Mouse (Mus musculus): Measurements from ENCODE around the gene Akr1c6.
"Not testable (repeated sequence)": the region's sequence is repeated elsewhere in the genome, so short reads cannot be mapped to it uniquely, and the experiment has no call there.

Akr1c6 gene

GRCm38 (mm10) chr13:4434006-4434405 is at the start of gene Akr1c6:
Gene Akr1c6 (plus strand): TSS chr13:4434306.
- ATAC-seq (ENCODE audit: insufficient number of reproducible peaks, low FRiP score, low TSS enrichment) = no peak

- no peak for ATAC-seq (ENCODE audit: insufficient number of reproducible peaks, low FRiP score, low TSS enrichment)
Observed at GRCm38 (mm10) chr13:4384918-4385317, 49.2 kb upstream of the Akr1c6 start.

GRCm38 (mm10) chr13:4385541-4385940 is 48.6 kb upstream of the Akr1c6 start:
- no peak for ATAC-seq (ENCODE audit: insufficient number of reproducible peaks, low FRiP score, low TSS enrichment)

- ATAC-seq (ENCODE audit: insufficient number of reproducible peaks, low FRiP score, low TSS enrichment) = no peak
Observed at GRCm38 (mm10) chr13:4388762-4389446, 45.2 kb upstream of the Akr1c6 start.

- ATAC-seq (ENCODE audit: insufficient number of reproducible peaks, low FRiP score, low TSS enrichment) = not testable (repeated sequence)
Observed at GRCm38 (mm10) chr13:4400360-4400759, 33.7 kb upstream of the Akr1c6 start.

- no peak for ATAC-seq (ENCODE audit: insufficient number of reproducible peaks, low FRiP score, low TSS enrichment)
Observed at GRCm38 (mm10) chr13:4400831-4401230, 33.3 kb upstream of the Akr1c6 start.

GRCm38 (mm10) chr13:4402221-4402620 is 31.9 kb upstream of the Akr1c6 start:
- no peak for ATAC-seq (ENCODE audit: insufficient number of reproducible peaks, low FRiP score, low TSS enrichment)

GRCm38 (mm10) chr13:4404726-4405125 is 29.4 kb upstream of the Akr1c6 start:
- ATAC-seq (ENCODE audit: insufficient number of reproducible peaks, low FRiP score, low TSS enrichment) = no peak

GRCm38 (mm10) chr13:4406771-4407170 is 27.3 kb upstream of the Akr1c6 start:
- ATAC-seq (ENCODE audit: insufficient number of reproducible peaks, low FRiP score, low TSS enrichment) = no peak

GRCm38 (mm10) chr13:4428558-4428957 is 5.5 kb upstream of the Akr1c6 start:
- no peak for ATAC-seq (ENCODE audit: insufficient number of reproducible peaks, low FRiP score, low TSS enrichment)

GRCm38 (mm10) chr13:4429034-4429433 is 5.1 kb upstream of the Akr1c6 start:
- no peak for ATAC-seq (ENCODE audit: insufficient number of reproducible peaks, low FRiP score, low TSS enrichment)

GRCm38 (mm10) chr13:4431129-4431528 is 3.0 kb upstream of the Akr1c6 start:
- ATAC-seq (ENCODE audit: insufficient number of reproducible peaks, low FRiP score, low TSS enrichment) = no peak

GRCm38 (mm10) chr13:4465641-4466040 is 31.5 kb downstream of the Akr1c6 start:
- no peak for ATAC-seq (ENCODE audit: insufficient number of reproducible peaks, low FRiP score, low TSS enrichment)

- no peak for ATAC-seq (ENCODE audit: insufficient number of reproducible peaks, low FRiP score, low TSS enrichment)
Observed at GRCm38 (mm10) chr13:4467896-4468295, 33.8 kb downstream of the Akr1c6 start.
